Mouse (Mus musculus): Measurements from ENCODE around the gene Cep63. TPM values are rescaled to one million over a fixed set of nuclear protein-coding genes. Genes with fewer than 3 reads are reported as not detected.

Gene Cep63
- polyA plus RNA-seq, 1 experiment from 2014 or later, result 45.8 TPM

DNA sequence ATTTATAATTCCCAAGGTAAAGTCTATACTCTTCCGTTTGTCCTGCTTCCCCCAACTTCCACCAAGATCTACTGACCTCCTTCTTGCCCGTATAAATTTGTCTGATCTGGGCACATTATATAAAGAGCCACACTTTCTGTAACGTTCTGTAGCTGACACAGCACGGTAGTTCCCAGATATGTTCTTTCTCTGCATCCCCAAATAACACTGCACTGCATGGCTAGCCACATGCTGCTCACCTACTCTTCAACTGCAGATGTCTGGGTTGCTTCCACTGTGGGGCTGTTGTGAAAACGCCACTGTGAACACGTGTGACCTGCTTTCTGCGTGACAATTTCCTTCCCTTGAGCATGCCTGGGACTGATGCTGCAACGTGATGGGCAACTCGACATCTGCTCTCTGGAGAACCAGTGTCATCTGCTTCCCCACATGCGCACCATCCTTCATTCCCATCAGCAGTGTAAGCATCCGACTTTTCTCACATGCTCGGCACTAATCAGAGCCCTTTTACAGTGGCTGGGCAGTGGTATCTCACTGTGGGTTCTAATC is 44.3 kb downstream of the Cep63 start:
- Histone ChIP-seq H3K4me2 (ENCODE audit: low read depth, severe bottlenecking) (no peak overlapping the region), H3K27ac (replicated peaks; ENCODE audit: low read depth, low read length) (no peak overlapping the region), H3K9me3 (ENCODE audit: control insufficient read depth, low read length) (no peaks in the 10 kb centered on the region), H3K27me3 (ENCODE audit: control insufficient read depth, insufficient read depth, low read length) (no peaks in the 10 kb centered on the region), H3K4me1 (ENCODE audit: control insufficient read depth, insufficient read depth, low read length) (no peaks in the 10 kb centered on the region), H3K36me3 (ENCODE audit: control insufficient read depth, insufficient read depth, low read length) (no peaks in the 10 kb centered on the region; the same call in 1 of the 2 replicates), H3K4me3 (ENCODE audit: low read depth, low read length) (no peak overlapping the region), H3K9ac (ENCODE audit: low read length) (no peak overlapping the region)
- WGBS, result 90% methylated on average over 12 of the region's 12 CpGs
- ATAC-seq (ENCODE audit: insufficient number of reproducible peaks, low FRiP score, low TSS enrichment, low read depth) (no peak), DNase-seq (ENCODE audit: low spot score) (no peak)

DNA sequence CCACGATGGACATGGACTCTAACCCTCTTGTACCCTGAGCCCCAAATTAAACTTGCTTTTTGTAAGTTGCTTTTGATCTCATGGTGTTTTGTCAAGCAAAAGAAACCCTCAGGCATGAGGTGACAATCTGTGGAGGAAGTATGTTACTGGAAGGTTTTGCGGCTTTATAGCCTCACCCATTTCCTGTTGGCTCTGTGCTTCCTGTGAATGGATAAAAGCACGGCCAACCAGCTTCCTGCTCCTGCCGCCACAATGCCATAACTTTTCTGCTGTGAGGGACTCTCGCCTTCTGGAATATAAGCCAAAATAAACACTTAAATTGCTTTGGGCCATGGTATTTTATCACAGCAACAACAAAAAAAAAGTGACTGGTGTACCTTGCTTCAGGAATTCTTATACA is 48.9 kb downstream of the Cep63 start:
- Histone ChIP-seq H3K9me3 (ENCODE audit: control insufficient read depth, low read length) (no peaks in the 10 kb centered on the region), H3K9ac (ENCODE audit: low read length) (no peak overlapping the region), H3K27ac (replicated peaks; ENCODE audit: low read depth, low read length) (no peak overlapping the region), H3K27me3 (ENCODE audit: control insufficient read depth, insufficient read depth, low read length) (no peaks in the 10 kb centered on the region), H3K4me1 (ENCODE audit: control insufficient read depth, insufficient read depth, low read length) (no peaks in the 10 kb centered on the region), H3K4me3 (ENCODE audit: low read depth, low read length) (no peak overlapping the region), H3K36me3 (ENCODE audit: control insufficient read depth, insufficient read depth, low read length) (no peaks in the 10 kb centered on the region), H3K4me2 (ENCODE audit: low read depth, severe bottlenecking) (no peak overlapping the region)
- 63% methylated on average over 5 of the region's 5 CpGs for WGBS
- ATAC-seq (ENCODE audit: insufficient number of reproducible peaks, low FRiP score, low TSS enrichment, low read depth), result no peak
- no peak for DNase-seq (ENCODE audit: low spot score)

DNA sequence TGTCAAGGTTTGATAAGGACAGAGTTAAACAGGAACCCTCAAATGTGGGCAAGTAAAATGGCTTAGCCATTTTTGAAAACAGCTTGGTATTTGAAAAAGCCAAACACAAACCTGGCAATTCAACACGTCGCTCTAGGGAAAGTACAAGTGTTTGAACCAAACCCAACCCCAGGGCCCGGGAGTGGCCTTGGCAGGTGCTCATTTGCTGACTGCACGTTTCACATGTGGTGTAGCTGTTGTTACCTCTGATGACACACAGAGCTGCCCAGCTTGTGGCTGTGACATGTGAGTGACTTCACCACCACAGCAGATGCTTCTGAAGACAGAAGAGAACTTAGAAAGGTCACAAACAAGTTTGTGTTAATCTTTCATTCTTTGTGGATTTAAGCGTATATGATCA is 53.4 kb downstream of the Cep63 start:
- Histone ChIP-seq H3K4me1 (ENCODE audit: control insufficient read depth, insufficient read depth, low read length) (no peaks in the 10 kb centered on the region), H3K9me3 (ENCODE audit: control insufficient read depth, low read length) (no peaks in the 10 kb centered on the region), H3K27me3 (ENCODE audit: control insufficient read depth, insufficient read depth, low read length) (no peaks in the 10 kb centered on the region), H3K36me3 (ENCODE audit: control insufficient read depth, insufficient read depth, low read length) (no peaks in the 10 kb centered on the region), H3K4me2 (ENCODE audit: low read depth, severe bottlenecking) (no peak overlapping the region), H3K9ac (ENCODE audit: low read length) (no peak overlapping the region), H3K4me3 (ENCODE audit: low read depth, low read length) (no peak overlapping the region), H3K27ac (replicated peaks; ENCODE audit: low read depth, low read length) (no peak overlapping the region)
- DNase-seq (ENCODE audit: low spot score), result no peak
- 79% methylated on average over 5 of the region's 5 CpGs for WGBS
- ATAC-seq (ENCODE audit: insufficient number of reproducible peaks, low FRiP score, low TSS enrichment, low read depth), result no peak

DNA sequence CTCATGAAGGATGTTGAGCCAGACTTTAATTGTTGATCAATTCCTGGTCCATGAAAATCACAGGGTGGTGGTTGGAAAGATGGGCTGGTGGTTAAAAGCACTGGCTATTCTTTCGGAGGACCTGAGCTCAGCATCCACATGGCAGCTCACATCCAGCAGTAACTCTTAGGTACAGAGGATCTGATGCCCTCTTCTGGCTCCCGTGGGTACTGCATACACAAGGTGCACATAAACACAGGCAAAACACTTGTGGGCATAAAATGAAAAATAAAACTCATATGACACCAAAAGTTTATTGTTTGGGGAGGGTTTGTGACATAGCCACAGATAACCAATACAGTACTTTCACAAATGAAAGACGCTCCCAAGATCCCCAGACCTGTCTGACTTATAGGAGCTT is 67.9 kb downstream of the Cep63 start:
- no peaks in the 10 kb centered on the region for H3K9me3 ChIP-seq (ENCODE audit: control insufficient read depth, low read length)
- 95% methylated on average over 3 of the region's 3 CpGs for WGBS
- no peaks in the 10 kb centered on the region for H3K36me3 ChIP-seq (ENCODE audit: control insufficient read depth, insufficient read depth, low read length)
- DNase-seq (ENCODE audit: low spot score) (no peak), ATAC-seq (ENCODE audit: insufficient number of reproducible peaks, low FRiP score, low TSS enrichment, low read depth) (no peak)
- no peak overlapping the region for H3K27ac ChIP-seq (replicated peaks; ENCODE audit: low read depth, low read length)
- no peak overlapping the region for H3K4me2 ChIP-seq (ENCODE audit: low read depth, severe bottlenecking)
- no peak overlapping the region for H3K4me3 ChIP-seq (ENCODE audit: low read depth, low read length)
- no peaks in the 10 kb centered on the region for H3K27me3 ChIP-seq (ENCODE audit: control insufficient read depth, insufficient read depth, low read length)
- no peak overlapping the region for H3K9ac ChIP-seq (ENCODE audit: low read length)
- H3K4me1 ChIP-seq (ENCODE audit: control insufficient read depth, insufficient read depth, low read length), result no peaks in the 10 kb centered on the region

DNA sequence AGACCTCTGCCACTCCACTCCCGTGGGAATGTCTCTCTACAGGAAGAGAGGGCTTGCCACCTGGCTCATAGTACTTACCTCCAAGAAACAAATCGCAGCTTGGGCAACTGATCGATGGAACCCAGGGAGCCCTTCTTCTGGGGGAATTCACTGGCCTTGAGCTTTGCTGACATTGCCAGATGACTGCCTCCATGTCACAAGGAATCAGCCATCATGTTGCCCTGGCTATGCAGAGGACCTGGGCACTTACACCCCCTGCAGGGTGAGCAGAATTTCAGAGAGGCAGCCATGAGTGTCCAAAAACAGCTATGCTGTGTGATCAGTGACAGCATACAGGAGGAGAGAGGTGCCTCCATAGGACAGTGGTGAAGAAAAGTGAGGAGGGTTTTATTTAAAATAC is 72.6 kb downstream of the Cep63 start:
- DNase-seq (ENCODE audit: low spot score) (no peak), ATAC-seq (ENCODE audit: insufficient number of reproducible peaks, low FRiP score, low TSS enrichment, low read depth) (no peak)
- no peak overlapping the region for H3K4me2 ChIP-seq (ENCODE audit: low read depth, severe bottlenecking)
- WGBS, result 87% methylated on average over 3 of the region's 3 CpGs
- H3K9me3 ChIP-seq (ENCODE audit: control insufficient read depth, low read length), result no peaks in the 10 kb centered on the region
- H3K27ac ChIP-seq (replicated peaks; ENCODE audit: low read depth, low read length), result no peak overlapping the region
- no peaks in the 10 kb centered on the region for H3K36me3 ChIP-seq (ENCODE audit: control insufficient read depth, insufficient read depth, low read length)
- no peaks in the 10 kb centered on the region for H3K27me3 ChIP-seq (ENCODE audit: control insufficient read depth, insufficient read depth, low read length)
- no peak overlapping the region for H3K4me3 ChIP-seq (ENCODE audit: low read depth, low read length)
- H3K9ac ChIP-seq (ENCODE audit: low read length), result no peak overlapping the region
- no peaks in the 10 kb centered on the region for H3K4me1 ChIP-seq (ENCODE audit: control insufficient read depth, insufficient read depth, low read length)

DNA sequence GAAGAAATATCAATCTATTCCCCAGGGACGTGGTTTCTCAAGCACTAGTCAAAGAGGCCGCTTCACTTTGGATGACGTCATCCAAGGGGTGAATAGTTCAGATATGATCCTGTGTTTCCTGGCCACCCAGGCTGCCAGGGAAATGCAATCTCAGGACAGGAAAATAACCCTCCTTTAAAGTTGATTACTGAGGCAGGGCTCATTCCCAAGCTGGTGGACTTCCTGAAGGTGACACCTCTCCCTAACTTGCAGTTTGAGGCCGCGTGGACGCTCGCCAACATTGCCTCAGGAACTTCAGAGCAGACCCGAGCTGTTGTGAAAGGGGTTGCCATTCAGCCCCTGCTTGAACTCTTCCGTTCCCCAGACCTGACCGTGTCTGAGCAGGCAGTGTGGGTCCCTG is 74.6 kb downstream of the Cep63 start:
- no peak overlapping the region for H3K27ac ChIP-seq (replicated peaks; ENCODE audit: low read depth, low read length)
- no peak overlapping the region for H3K4me2 ChIP-seq (ENCODE audit: low read depth, severe bottlenecking)
- H3K4me3 ChIP-seq (ENCODE audit: low read depth, low read length), result no peak overlapping the region
- no peaks in the 10 kb centered on the region for H3K36me3 ChIP-seq (ENCODE audit: control insufficient read depth, insufficient read depth, low read length)
- H3K9me3 ChIP-seq (ENCODE audit: control insufficient read depth, low read length), result no peaks in the 10 kb centered on the region
- 72% methylated on average over 10 of the region's 10 CpGs for WGBS
- DNase-seq (ENCODE audit: low spot score), result no peak
- H3K4me1 ChIP-seq (ENCODE audit: control insufficient read depth, insufficient read depth, low read length), result no peaks in the 10 kb centered on the region
- ATAC-seq (ENCODE audit: insufficient number of reproducible peaks, low FRiP score, low TSS enrichment, low read depth), result no peak
- peaks cover 8% of the 10 kb centered on the region; the same call in 1 of the 2 replicates for H3K27me3 ChIP-seq (ENCODE audit: control insufficient read depth, insufficient read depth, low read length)
- H3K9ac ChIP-seq (ENCODE audit: low read length), result no peak overlapping the region

DNA sequence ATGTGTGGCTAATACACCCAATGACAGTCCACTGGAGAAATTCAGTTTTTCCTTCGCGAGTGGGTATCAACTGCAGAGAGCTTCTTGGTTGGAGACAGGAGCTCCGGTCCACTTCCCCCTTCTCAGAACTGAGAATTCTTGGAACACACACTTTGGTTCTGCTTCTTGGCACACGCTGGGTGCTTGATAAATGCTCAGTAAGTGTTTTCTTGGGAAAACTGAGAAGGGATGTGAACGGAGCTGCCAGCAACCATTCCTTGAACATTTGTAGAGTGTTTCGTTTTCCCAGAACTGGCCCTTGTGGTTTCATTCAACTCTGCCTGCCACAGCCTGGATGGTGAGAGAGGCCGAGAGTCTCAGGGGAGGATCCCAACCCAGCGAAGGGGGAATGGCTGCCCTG is 77.1 kb downstream of the Cep63 start:
- WGBS, result 92% methylated on average over 8 of the region's 8 CpGs
- H3K27me3 ChIP-seq (ENCODE audit: control insufficient read depth, insufficient read depth, low read length), result peaks cover 15% of the 10 kb centered on the region; the same call in 1 of the 2 replicates
- H3K27ac ChIP-seq (replicated peaks; ENCODE audit: low read depth, low read length), result no peak overlapping the region
- ATAC-seq (ENCODE audit: insufficient number of reproducible peaks, low FRiP score, low TSS enrichment, low read depth), result no peak
- DNase-seq (ENCODE audit: low spot score), result no peak
- H3K4me3 ChIP-seq (ENCODE audit: low read depth, low read length), result no peak overlapping the region
- H3K4me1 ChIP-seq (ENCODE audit: control insufficient read depth, insufficient read depth, low read length), result peaks cover 7% of the 10 kb centered on the region
- H3K4me2 ChIP-seq (ENCODE audit: low read depth, severe bottlenecking), result no peak overlapping the region
- no peak overlapping the region for H3K9ac ChIP-seq (ENCODE audit: low read length)
- no peaks in the 10 kb centered on the region for H3K36me3 ChIP-seq (ENCODE audit: control insufficient read depth, insufficient read depth, low read length)
- no peaks in the 10 kb centered on the region for H3K9me3 ChIP-seq (ENCODE audit: control insufficient read depth, low read length)

DNA sequence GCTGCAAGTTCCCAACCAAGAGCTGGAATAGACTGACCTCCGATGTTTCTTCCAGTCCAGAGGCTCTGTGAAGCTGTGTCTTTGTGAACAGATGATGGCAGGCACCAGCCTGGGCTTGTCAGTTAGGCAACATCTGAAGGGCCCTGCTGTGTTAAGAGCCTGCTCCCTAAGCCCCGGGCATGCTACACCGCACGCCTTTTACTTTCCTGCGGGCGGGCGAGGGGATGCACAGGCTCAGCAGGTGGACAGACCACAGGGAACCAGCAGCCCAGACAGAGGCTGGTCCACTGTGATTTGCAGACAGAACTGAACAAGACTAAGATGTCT is 79.3 kb downstream of the Cep63 start:
- H3K4me3 ChIP-seq (ENCODE audit: low read depth, low read length), result no peak overlapping the region
- no peaks in the 10 kb centered on the region for H3K36me3 ChIP-seq (ENCODE audit: control insufficient read depth, insufficient read depth, low read length)
- no peak for ATAC-seq (ENCODE audit: insufficient number of reproducible peaks, low FRiP score, low TSS enrichment, low read depth)
- H3K4me1 ChIP-seq (ENCODE audit: control insufficient read depth, insufficient read depth, low read length), result peaks cover 7% of the 10 kb centered on the region
- WGBS, result 41% methylated on average over 7 of the region's 7 CpGs
- no peak overlapping the region for H3K4me2 ChIP-seq (ENCODE audit: low read depth, severe bottlenecking)
- no peak overlapping the region for H3K9ac ChIP-seq (ENCODE audit: low read length)
- DNase-seq (ENCODE audit: low spot score), result no peak
- H3K27me3 ChIP-seq (ENCODE audit: control insufficient read depth, insufficient read depth, low read length), result peaks cover 18% of the 10 kb centered on the region; the same call in 1 of the 2 replicates
- no peak overlapping the region for H3K27ac ChIP-seq (replicated peaks; ENCODE audit: low read depth, low read length)
- no peaks in the 10 kb centered on the region for H3K9me3 ChIP-seq (ENCODE audit: control insufficient read depth, low read length)

Data from limb, embryonic 11.5 days (tissue).